Mouse (Mus musculus) right cerebral cortex, adult 2 months (tissue): Measurements from ENCODE around the gene Lamc2.

ENCODE experiments used
- DNase-seq, 2 experiments: peaks; one replicate each; pipeline ENCODE4 v3.0.0; 2021 to 2022; ENCODE audit warnings: low spot score in 2 of 2

Lamc2 gene

DNA sequence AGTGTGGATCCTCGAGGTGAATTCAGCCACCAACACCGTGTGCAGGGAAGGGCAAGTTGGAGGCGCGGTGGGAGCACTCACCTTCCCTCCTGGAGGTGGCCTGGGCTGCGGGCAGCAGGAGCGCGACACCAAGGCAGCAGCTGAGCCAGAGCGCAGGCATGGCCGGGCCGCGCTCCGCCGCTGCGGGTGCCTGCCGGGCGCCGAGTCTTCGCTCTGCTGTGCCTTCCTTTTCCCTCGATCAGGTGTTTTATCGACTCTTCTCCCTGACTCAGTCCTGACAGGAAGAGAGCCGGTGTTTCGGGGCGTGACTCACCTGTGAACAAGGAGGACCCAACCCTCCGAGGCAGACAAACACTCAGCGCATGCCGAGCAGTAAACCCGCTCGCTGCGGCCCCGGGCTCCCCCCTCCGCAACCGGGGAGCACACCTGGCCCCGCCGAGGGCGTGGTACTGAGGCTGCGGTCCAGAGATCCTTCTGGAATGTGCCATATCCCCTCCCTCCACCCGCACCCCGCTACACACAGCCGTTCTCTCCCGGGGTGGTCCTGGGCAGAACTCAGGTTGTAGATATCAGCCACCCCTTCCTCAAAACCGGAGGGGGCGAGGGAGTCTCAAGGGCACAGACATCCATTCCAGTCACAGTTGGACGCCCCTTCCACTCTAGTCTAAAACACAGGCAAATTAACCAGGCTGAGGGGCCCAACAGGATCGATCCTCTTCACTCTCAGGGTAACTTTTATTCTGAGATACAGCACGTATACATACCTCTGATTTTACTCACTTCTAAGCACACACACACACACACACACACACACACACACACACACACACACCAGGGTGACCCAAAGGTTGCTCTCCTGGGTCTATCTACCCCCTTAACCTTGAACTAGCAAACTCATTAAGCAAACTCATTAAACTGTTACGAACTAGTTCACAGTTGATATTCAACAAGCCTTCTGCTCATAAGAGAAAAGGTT, at the start of gene Lamc2:
Lamc2 (minus strand) TSS at position 620 of the 976 bp plus-strand sequence.
- DNase-seq = peak in 1 of 2 experiments; percentile 28

DNA sequence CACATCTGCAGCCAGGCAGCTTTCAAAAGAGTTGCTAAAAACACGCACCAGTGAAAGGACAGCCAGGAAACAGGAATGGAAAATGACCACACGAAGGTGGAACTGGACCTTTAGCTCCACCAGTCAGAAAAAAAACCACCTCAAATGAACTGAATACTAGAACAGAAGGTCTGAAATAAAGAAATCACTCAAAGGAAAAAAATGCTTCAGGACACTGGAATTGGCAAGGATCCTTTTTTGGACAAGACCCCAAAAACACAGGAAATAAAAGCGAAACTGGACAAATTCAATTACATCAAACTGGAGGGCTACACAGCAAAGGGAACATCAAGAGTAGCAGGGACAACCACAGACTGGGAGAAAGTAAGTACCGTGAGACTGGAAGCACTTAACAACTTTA, 49.3 kb upstream of the Lamc2 start:
- no peak for DNase-seq

DNA sequence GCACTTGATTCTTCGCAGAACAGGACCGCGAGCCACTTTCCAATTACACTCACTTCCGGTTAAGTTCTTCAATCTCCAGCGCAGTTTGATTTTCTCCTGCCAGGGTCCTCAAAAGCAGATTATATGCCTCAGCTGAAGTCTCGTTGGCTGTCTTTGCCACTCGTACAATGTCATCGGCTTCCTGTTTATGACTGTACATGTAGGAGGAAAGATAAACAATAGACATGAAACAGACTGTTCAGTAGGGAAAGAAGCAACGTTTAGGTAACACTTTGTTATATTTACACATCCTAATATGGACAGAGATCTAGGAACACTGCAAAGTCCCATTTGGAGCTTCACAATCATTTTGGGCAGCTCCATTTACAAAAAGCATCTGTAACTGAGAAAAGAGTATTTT, 45.4 kb upstream of the Lamc2 start:
- DNase-seq = no peak

DNA sequence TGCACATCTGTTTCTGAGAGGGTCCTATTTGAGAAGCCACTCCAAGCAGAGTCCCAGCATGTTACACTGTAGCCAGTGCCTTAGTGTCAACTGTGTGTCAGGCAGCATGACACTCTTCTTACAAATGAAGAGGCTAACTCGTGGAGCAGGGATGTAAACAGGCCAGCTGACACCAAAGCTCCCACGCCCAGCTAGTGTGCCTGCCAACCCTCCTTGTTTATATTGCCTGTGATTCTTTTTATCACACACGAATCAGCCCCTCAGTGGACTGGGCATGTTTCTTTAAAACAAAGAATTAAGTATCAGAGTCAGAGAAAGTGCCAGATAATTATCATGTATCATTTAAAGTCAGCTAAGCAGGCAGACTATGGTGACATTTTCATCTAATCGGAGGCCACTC, 41.7 kb upstream of the Lamc2 start:
- no peak for DNase-seq

DNA sequence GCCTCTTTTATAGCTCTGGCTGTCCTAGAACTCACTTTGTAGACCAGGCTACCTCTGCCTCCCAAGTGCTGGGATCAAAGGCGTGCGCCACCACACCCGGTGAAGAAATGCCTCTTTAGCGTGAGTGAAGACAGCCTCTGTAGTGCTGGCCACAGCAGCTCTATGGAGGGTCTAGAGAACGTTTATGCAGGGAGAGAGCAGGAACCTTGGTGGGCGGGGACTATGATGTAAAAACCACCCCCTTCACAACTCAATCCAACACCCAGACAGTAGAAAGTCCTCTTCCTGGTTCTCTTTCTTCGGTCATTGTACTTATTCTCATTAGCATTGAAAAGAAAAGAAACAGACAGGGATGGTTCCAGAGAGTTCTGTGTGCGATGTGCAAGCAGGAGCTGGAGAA, 40.8 kb upstream of the Lamc2 start:
- no peak for DNase-seq

DNA sequence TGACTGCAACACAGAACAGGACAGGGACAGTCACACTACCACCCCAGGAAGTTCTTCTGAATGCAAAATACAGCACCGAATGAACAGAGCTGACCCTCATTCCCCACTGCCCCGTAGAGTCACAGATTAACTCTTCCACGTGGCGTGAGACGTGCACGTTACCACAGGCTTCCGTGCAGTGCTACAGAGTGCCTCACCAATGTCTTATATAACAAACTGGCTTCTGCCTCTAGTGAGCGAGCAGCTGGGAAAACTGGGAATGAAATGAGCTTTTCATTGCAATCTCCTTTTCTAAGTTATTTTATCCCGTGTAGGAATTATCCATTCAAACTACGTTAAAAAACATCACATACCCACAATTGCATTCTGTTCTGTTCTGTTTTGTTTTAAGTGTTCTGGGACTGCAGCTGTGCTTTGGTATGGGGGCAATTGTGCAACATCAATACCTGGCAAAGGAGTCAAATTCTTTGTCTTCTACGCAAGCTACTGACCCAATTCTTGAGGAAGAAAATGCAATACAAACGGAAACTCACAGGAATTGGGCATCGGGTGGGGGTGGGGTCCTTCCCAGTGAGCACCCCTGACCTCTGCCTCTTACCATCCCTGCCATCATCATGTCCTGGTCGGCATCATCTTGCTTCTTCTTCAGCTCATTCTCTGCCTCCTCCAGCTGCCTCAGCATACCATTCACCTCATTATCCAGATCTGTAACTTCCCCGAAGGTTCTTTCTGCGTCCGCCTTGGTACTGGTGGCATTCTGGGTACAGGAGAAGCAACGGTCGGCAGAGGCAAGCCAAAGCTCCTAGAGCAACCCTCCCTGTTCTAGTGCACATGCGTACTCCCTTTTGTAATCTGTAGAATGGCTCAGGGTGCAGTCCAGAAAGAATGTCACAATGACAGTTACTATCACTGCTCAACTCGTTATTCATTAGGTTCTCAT, 39.8 kb upstream of the Lamc2 start:
- peak; percentile 24 to 44 for DNase-seq

DNA sequence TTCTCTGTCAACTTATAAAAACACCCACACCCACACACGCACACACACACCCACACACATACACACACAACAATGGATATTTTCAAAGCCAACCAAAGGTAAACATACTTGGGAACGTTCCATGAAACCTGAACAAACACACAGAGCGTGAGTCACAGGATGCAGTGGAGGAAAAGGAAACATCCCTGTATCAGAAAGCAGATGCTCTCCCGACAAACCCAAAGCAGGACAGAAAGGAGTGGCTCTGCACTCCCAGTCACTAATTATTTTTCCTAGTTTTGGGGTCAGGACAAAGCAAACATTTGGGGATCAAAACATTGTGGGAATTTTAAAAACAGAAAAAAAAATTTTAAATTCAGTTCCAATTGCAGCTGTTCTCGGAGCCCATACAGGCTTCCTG, 38.1 kb upstream of the Lamc2 start:
- DNase-seq = no peak

DNA sequence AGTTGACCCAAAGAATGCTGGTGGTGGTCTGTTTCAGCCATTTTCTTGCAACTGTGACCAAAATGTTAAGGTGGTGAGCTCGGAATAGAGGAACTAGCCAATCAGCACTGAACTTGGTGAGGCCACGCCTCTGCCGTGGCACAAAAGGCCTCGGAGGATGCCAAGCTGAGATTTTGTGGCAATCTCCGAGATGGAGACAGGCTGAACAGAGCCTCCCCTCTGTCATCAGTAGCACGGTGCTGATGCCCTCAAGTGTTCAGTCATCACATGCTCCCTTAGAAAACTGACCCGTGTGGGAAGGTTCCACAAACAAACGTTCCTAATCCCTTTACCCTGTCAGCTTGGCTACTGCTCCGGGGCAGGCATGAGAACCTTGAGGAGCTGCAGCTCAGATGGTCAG, 33.1 kb upstream of the Lamc2 start:
- no peak for DNase-seq

DNA sequence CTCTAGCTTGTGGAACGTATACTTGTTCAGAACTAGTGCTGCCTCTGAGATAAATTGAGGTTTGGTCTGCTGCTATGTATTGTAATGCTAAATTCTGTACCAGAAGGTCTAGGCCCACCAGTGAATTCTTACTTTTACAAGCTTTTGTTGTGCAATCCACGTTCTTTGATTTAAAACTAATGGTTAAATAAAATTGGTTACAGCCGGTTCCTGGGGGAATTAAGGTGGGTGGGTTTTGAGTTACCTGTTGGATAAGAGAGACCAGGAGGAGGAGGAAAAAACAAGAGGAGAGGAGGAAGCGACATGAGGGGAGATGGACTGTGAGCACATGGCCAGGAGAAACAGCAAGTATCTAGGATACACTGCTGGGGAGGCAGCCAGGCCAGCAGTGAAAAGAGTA, 30.3 kb upstream of the Lamc2 start:
- no peak for DNase-seq

DNA sequence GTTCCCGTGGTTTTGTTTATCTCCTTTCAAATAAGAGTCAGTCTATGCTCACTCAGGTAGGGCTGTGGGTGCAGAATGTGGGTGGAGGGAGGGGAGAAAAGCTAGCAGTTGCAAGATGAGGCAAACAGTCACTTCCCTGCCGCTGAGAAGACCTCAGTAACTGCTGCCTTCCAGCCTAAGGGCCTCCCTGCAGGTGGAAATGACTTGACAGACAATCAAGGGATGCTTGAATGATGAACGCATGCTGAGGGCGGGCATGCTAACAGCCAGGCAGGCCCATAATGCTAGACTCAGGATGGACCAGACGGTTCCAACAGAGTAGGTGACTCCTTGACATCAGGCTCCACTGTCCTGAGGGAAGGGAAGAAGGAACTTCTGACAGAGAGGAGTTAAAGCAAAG, 29.4 kb upstream of the Lamc2 start:
- DNase-seq = no peak

DNA sequence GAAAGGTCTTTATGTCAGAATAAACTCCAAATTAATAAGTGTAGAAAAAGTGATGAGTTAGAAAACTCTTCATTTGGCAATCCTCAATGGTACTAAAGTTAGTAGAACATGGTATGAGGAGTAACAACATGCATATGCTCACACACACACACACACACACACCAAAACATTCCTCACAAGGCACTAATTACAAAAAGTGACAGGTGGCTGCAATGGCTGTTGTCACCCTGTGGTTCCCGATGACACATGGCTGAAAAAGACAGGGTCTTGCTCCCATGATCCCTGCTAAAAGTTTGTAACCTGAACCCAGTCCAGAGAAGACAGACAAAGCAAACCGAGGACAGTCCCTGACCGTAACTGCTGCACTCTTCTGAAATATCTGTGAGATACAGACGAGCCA, 24.7 kb upstream of the Lamc2 start:
- no peak for DNase-seq

DNA sequence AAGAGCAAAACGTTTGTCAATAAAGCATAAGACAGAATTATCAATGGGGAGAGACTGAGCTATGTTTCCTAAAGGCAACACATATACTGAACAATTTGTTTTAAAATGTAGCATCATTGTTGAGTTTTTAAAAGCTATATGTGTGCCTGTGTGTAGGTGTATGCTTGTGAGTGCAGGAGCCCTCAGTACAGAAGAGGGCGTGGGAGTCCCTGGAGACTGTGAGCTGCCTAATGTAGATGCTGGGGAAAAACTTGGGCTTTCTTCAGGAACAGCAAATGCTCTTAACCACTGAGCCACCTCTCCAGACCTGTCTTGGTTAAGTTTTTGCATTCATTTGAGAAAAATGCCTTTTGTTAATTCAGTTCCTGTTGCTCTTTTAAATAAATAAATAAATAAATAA, 24.0 kb upstream of the Lamc2 start:
- no peak for DNase-seq

DNA sequence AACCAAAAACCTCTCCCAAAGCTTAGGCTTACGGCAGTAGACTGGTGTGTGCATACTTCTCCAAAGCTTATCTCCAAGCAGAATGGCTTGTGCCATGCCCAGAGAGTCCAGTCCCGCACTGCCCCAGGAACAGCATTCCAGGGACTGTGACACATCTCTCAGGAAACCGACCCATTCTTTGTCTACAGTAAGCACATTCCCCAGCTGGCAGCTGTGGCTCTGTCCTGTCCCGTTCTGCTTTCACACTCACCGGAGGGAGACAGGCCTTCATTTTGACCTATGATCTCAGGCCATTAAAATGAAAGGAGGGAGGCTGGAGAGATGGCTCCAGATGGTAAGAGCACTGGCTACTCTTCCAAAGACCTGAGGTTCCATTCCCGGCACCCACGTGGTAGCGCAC, 15.9 kb upstream of the Lamc2 start:
- DNase-seq = no peak

DNA sequence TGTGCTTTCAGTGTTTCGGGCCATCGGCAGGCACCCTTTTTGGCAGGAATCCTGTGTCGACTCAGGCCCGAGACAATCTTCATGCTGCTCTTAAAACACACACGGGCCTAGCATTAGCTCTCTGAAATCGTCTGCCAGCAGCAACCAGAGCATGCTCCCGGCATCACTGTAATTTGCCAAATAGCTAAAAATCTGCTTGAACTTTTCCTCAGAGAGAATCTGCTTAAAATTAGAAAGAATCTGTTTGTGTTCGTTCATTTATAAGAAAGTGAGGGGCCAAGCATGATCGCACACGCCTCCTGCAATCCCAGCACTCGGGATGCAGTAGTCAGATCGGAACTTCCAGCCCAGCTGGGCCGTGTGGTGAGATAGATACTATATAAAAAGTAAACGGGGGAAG, 15.2 kb upstream of the Lamc2 start:
- no peak for DNase-seq

DNA sequence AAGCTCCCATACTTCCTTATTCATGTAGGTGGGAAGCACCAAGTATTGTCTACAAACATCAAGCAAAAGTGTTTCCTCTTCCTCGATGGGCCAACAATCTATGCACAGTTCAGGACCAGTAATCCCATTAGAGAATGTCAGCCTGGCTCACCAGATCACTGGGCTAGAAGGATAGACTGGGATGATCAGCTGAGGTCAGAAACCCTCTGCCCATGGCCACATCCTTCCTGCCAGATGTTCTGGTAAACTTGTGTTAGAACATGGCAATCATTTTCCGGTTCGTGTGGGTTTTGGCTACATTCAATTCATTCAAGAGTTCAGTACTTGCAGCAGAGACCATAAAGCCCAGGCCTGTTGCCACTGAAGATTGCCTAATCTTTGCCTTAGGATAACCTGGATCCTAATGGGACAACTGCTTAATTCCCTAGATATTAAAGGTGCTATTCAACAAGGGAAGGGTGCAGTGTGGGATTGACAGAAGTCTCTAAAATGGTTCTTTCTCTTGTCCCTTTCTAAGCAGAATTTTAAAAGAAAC, 11.1 kb upstream of the Lamc2 start:
- DNase-seq = no peak

DNA sequence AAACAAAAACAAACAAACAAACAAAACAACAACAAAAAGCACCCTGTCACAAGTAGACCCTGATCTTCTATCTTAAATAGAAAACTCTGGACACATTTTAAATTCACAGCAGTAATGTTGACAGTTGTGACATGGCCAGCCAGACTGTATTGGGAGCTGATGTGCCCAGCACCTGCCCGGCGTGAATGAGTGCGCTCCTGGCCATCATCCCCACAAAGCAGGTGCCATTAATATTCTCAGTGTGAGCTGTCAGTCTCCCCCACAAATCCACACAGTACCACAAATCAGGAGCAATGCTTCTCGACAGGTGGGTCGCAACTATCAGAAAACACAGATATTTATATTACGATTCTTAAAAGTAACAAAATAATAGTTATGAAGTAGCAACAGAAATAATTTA, 6.7 kb upstream of the Lamc2 start:
- no peak for DNase-seq

DNA sequence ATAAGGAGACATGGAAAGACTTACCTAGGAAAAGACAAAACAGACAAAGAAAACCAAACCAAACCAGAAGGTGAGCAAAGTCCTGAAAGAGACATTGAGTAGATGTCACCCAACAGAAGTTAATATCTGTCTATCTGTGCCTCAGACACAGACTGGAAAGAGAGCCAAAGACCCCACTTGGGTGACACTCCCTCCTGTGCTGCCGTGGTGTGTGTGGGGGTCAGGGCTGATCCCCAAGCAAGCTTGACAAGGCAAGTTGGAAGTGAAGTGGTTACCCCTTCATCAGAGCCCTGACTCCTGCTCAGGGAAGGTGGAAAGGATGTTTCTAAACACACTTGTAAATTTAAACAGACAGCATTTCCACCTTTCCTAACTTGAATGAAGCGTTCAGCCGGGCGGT, 6.1 kb upstream of the Lamc2 start:
- no peak for DNase-seq

DNA sequence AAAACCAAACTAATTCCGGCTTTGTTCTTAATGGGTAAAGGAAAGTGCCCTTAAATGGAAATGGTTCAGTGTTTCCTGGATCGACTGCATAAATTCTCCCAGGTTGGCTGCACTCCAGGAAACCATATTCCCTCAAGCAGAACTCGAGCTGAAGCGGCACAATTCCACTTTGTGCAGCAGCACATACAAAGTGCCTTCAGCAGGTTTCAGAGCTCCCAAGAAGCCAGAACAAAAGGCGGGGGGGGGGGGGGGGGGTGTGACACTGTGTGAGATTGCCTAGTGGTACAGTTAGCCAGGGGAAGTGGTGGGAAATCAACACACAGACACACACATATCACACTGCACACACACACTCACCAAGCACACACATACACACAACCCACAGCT, 5.7 kb upstream of the Lamc2 start:
- peak; percentile 49 to 53 for DNase-seq

DNA sequence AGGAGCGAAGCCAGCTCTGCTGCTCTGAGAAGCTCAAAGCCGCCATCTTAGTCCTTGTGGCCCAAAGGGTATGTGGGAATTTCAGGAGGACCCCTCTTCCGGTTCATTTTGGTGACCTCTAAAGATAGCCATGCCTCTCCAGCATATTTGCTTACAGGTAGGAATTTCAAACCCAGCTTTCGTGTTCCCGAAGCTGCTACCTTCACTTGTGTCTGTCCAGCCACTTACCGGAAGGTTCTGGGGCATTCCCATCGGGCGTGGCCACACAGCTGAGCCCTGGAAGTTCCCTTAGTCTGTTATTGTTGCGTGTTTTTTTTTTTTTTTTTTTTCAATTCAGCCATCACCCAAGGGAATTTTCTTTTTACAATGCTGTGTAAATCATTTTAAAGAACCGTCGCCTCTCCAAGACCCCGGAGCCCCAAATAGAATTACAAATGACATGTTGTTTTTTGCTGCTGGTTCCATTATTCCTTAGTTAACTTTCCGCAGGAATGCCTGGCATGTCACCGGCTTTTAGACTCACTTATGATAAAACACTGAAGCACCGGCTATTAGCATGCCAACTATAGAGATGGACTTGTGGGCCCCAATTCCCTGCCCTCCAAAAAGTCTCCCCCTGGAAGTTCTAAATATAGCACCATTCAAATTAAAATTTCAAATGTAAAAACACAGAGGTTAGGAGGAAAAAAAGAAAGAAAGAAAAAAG, 5.1 kb upstream of the Lamc2 start:
- no peak for DNase-seq

DNA sequence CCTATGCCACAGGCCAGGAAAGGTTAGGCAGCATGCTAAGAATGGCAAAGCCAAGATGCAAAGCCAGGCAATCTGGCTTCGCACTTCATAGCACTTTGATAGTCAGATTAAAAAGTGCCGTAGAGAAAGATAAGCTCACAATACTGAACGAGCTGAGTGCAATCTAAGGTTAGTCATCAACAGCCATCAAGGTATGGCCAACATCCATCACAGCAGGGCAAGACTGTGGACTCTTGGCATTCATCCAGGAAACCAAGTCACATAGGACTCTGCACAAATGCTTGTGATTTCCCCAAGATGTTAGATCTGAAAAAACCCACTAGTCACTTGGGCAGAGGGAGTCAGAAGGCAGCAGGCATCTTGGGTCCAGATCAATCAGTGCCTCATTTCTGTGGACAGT, 1.8 kb upstream of the Lamc2 start:
- DNase-seq = no peak

DNA sequence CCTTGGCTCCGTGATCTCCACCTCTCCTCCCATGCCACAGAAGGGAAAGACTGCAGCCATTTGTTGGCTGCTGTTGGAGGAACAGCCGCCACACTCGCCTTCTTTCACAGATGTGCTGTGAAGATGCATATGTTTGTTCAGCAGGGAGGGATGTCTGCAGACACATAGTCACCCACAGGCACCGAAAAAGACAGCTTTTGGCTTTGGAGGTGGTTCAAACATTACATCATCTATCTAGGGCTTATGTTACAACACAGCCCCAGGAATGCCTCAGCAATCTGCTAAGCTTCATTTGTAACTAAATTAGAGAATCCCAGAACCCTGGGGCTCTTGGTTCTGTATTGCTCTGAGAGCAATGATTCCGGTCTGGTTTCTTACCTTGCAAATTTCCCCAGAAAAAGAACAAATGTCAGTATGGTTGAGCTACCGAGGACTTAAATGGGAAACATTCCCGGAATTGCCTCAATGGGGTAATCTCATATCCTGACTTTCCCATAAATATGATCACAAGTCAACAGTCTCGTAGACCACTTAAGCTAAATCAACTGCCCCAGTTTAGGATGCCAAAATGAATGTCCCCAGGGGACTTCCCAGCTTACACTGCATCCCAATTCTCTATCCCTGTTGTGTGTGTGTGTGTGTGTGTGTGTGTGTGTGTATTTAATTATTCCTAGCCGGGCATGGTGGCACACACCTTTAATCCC, 5.5 kb downstream of the Lamc2 start:
- peak; percentile 69 to 70 for DNase-seq
